Mouse (Mus musculus) thymus, postnatal 0 days (tissue): ENCODE data around the gene Ptger1. TPM values are rescaled to one million over a fixed set of nuclear protein-coding genes. Genes with fewer than 3 reads are reported as not detected.

ENCODE experiments used
- polyA plus RNA-seq: library from polyadenylated mRNA; unstranded; fragments of >200 nt; fragmentation: Nextera tagmentation; extraction: Ambion mirVana; gene quantifications from 2 replicates; pipeline ENCODE4 v1.2.1, GENCODE M21; 2015

Gene Ptger1
- polyA plus RNA-seq, 1 experiment from 2014 or later = 0.82 TPM

Other genes with a start within 250 kb of the Ptger1 start
- gene Scoc, start 208.3 kb upstream of the Ptger1 start, polyA plus RNA-seq = 69.1 and 77.9 TPM in 2 replicates
- not detected in 2 replicates for gene Olfr370, start 130.9 kb upstream of the Ptger1 start, polyA plus RNA-seq
- gene Ndufb7, start 100.0 kb upstream of the Ptger1 start, polyA plus RNA-seq = 503 and 517 TPM in 2 replicates
- 315 and 341 TPM in 2 replicates for gene Tecr, start 58.7 kb upstream of the Ptger1 start, polyA plus RNA-seq
- 71.2 and 92.9 TPM in 2 replicates for gene Dnajb1, start 58.5 kb upstream of the Ptger1 start, polyA plus RNA-seq
- gene Gipc1, start 14.0 kb upstream of the Ptger1 start, polyA plus RNA-seq = 89.3 and 90.6 TPM in 2 replicates
- 38.8 and 44.8 TPM in 2 replicates for gene Pkn1, start 32.5 kb downstream of the Ptger1 start, polyA plus RNA-seq
- 325 and 328 TPM in 2 replicates for gene Ddx39, start 48.5 kb downstream of the Ptger1 start, polyA plus RNA-seq
- 71.6 and 74.7 TPM in 2 replicates for gene Adgre5, start 74.6 kb downstream of the Ptger1 start, polyA plus RNA-seq
- gene Adgrl1, start 233.4 kb downstream of the Ptger1 start, polyA plus RNA-seq = 7.8 and 14.3 TPM in 2 replicates